Mouse (Mus musculus): ENCODE measurements around the gene Emc9. TPM values are rescaled to one million over a fixed set of nuclear protein-coding genes. Genes with fewer than 3 reads are reported as not detected.

The Emc9 gene
- total and polyA plus RNA-seq, 3 experiments, result 38.7 to 59.4 TPM; not detected in 1

GRCm38 (mm10) chr14:55579511-55580496, 5.3 kb downstream of the Emc9 start:
- DNase-seq (ENCODE audit: low read depth, low spot score), result no peak
- H3K36me3 ChIP-seq (ENCODE audit: control insufficient read depth in 1 of 2, insufficient read depth in 2 of 2, low read length in 2 of 2), result peaks cover 0 to 16% of the 10 kb centered on the region in 2 experiments; a peak in 2 of 4 replicates
- H3K9me3 ChIP-seq (replicated peaks; ENCODE audit: insufficient read depth, low read length), result no peaks in the 10 kb centered on the region
- TF ChIP-seq ZKSCAN1 (IDR thresholded peaks at IDR 0.05; ENCODE audit: low read depth, low read length), result peak; percentile 97
- TF ChIP-seq RCOR1 (IDR thresholded peaks at IDR 0.05; ENCODE audit: low read depth, low read length), result no peak
- H3K79me2 ChIP-seq (ENCODE audit: control insufficient read depth, insufficient read depth, low read length, poor library complexity), result peaks cover 11% of the 10 kb centered on the region
- H3K4me1 ChIP-seq (ENCODE audit: control insufficient read depth in 1 of 2, insufficient read depth in 2 of 2, low read length in 2 of 2), result peaks cover 3 to 18% of the 10 kb centered on the region in 2 experiments
- H3K4me3 ChIP-seq (ENCODE audit: control insufficient read depth in 1 of 2, insufficient read depth in 1 of 2, low read depth in 2 of 2, low read length in 2 of 2), result no peak overlapping the region
- H3K9ac ChIP-seq (ENCODE audit: control insufficient read depth, low read depth, low read length, poor library complexity, severe bottlenecking), result no peak overlapping the region
- no peak overlapping the region for H3K27ac ChIP-seq (ENCODE audit: control insufficient read depth, low read depth, low read length)
- no peaks in the 10 kb centered on the region for H3K27me3 ChIP-seq (ENCODE audit: control insufficient read depth in 1 of 2, insufficient read depth in 2 of 2, low read length in 2 of 2)

- peaks cover 6% of the 10 kb centered on the region for H3K79me2 ChIP-seq (ENCODE audit: control insufficient read depth, insufficient read depth, low read length, poor library complexity)
Observed at GRCm38 (mm10) chr14:55578668-55579269, 6.3 kb downstream of the Emc9 start.

DNA sequence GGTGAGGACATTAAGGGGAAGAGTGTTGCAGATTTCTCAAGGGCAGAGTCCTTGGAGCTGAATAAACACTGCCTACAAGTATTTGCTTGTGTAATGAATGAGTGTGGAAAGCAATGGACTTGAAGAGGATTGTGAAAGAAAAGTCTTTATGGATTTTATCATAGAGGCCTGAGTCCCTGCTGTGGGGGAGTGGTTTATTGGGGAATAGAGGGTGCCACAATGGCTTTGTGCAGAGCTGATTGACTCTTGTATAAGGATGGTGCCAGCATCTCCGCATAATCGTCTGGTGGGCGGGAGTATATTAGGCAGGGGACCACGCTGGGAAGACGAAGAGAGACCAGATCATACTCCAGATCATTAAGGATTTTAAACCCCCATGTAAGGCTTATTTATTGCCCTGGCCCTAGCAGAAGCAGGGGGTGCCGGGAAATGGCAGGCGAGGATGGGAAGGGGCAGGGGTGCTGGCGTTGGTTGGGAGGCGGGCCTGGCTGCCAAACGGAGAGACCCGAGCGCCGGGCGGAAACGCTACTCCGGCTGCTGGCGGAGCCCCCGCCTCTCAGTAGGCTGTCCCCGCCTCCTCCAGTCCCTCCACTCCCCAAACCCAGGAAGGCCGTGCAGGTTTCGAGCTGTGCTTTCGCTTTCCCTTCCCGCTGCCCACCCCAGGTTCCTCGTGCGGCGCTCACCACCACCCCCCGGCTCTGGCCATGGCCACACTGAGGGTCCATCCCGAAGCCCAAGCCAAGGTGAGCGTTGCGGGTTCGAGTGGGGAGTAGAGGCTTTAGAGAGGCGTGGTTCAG, 7.0 kb downstream of the Emc9 start, which contains the start of gene Psme1:
Gene Psme1, plus strand, starts transcription at position 253 of the 797 bp plus-strand sequence.
- Histone ChIP-seq H3K79me2 (ENCODE audit: control insufficient read depth, insufficient read depth, low read length, poor library complexity) (peaks cover 4% of the 10 kb centered on the region), H3K9ac (ENCODE audit: control insufficient read depth, low read depth, low read length, poor library complexity, severe bottlenecking) (peak within 1 kb of the TSS; percentile 93), H3K36me3 (ENCODE audit: control insufficient read depth in 1 of 2, insufficient read depth in 2 of 2, low read length in 2 of 2) (peaks cover 0 to 7% of the 10 kb centered on the region in 2 experiments; a peak in 2 of 4 replicates), H3K4me3 (ENCODE audit: control insufficient read depth in 1 of 2, insufficient read depth in 1 of 2, low read depth in 2 of 2, low read length in 2 of 2) (peak within 1 kb of the TSS; percentile 88 to 93), H3K9me3 (replicated peaks; ENCODE audit: insufficient read depth, low read length) (no peaks in the 10 kb centered on the region), H3K27me3 (ENCODE audit: control insufficient read depth in 1 of 2, insufficient read depth in 2 of 2, low read length in 2 of 2) (no peaks in the 10 kb centered on the region), H3K27ac (ENCODE audit: control insufficient read depth, low read depth, low read length) (peak within 1 kb of the TSS; percentile 72), H3K4me1 (ENCODE audit: control insufficient read depth in 1 of 2, insufficient read depth in 2 of 2, low read length in 2 of 2) (peaks cover 3 to 13% of the 10 kb centered on the region in 2 experiments; a peak in 3 of 4 replicates)
- peak; percentile 91 for DNase-seq (ENCODE audit: low read depth, low spot score)
- no peak for TF ChIP-seq USF1 (IDR thresholded peaks at IDR 0.05; ENCODE audit: low read depth, low read length)
- no peak for TF ChIP-seq POLR2AphosphoS2 (IDR thresholded peaks at IDR 0.05; ENCODE audit: low read length)
- no peak for TF ChIP-seq CHD1 (IDR thresholded peaks at IDR 0.05; ENCODE audit: low read depth, low read length)
- TF ChIP-seq ETS1 (IDR thresholded peaks at IDR 0.05; ENCODE audit: low read depth, low read length), result 0 out of 2 replicates have a peak, but pooled peaks have one; percentile 38
- TF ChIP-seq HCFC1 (IDR thresholded peaks at IDR 0.05; ENCODE audit: low read depth, low read length), result peak; percentile 75
- no peak for TF ChIP-seq TAL1 (IDR thresholded peaks at IDR 0.05; ENCODE audit: low read length)
- peak; percentile 53; the same call in 1 of the 2 replicates for TF ChIP-seq SIN3A (IDR thresholded peaks at IDR 0.05; ENCODE audit: low read length)
- no peak for TF ChIP-seq MAX (IDR thresholded peaks at IDR 0.05; ENCODE audit: low read length)
- peak; percentile 70; the same call in 1 of the 2 replicates for TF ChIP-seq ELF1 (IDR thresholded peaks at IDR 0.05; ENCODE audit: low read depth, low read length)
- TF ChIP-seq SMC3 (IDR thresholded peaks at IDR 0.05; ENCODE audit: low read depth, low read length), result no peak
- peak; percentile 84; the same call in 1 of the 2 replicates for TF ChIP-seq MAZ (IDR thresholded peaks at IDR 0.05; ENCODE audit: low read depth, low read length)
- TF ChIP-seq KAT2A (conservative IDR thresholded peaks at IDR 0.05; ENCODE audit: low read depth, low read length), result no peak; the same call in 1 of the 2 replicates
- TF ChIP-seq JUND (IDR thresholded peaks at IDR 0.05; ENCODE audit: low read depth, low read length), result no peak
- 0 out of 2 replicates have a peak, but pooled peaks have one; percentile 22 for TF ChIP-seq UBTF (IDR thresholded peaks at IDR 0.05; ENCODE audit: borderline replicate concordance, insufficient read depth, low read depth, low read length)

More at GRCm38 (mm10) chr14:55578668-55579269, 6.3 kb downstream of the Emc9 start:
- H3K27me3 ChIP-seq (ENCODE audit: control insufficient read depth in 1 of 2, insufficient read depth in 2 of 2, low read length in 2 of 2), result no peaks in the 10 kb centered on the region
- peak overlapping the region; percentile 93 for H3K9ac ChIP-seq (ENCODE audit: control insufficient read depth, low read depth, low read length, poor library complexity, severe bottlenecking)
- TF ChIP-seq RAD21 (IDR thresholded peaks at IDR 0.05; ENCODE audit: low read depth, low read length) (no peak), TCF12 (IDR thresholded peaks at IDR 0.05; ENCODE audit: low read depth, low read length) (peak; percentile 21; the same call in 1 of the 2 replicates), TAL1 (IDR thresholded peaks at IDR 0.05; ENCODE audit: low read length) (0 out of 2 replicates have a peak, but pooled peaks have one; percentile 17), SIN3A (IDR thresholded peaks at IDR 0.05; ENCODE audit: low read length) (peak; percentile 40; the same call in 1 of the 2 replicates), CTCF (IDR thresholded peaks at IDR 0.05 in 2 of 3, conservative IDR thresholded peaks at IDR 0.05 in 1 of 3; ENCODE audit: control insufficient read depth in 1 of 3, insufficient read depth in 1 of 3, low read depth in 2 of 3, low read length in 3 of 3, poor library complexity in 1 of 3, severe bottlenecking in 1 of 3) (peak in 1 of 3 experiments; percentile 12; a peak in 2 of 6 replicates), POLR2AphosphoS5 (IDR thresholded peaks at IDR 0.05; ENCODE audit: borderline replicate concordance, low read depth, low read length) (no peak), GATA1 (IDR thresholded peaks at IDR 0.05; ENCODE audit: low read depth, low read length) (0 out of 2 replicates have a peak, but pooled peaks have one; percentile 15), CHD2 (IDR thresholded peaks at IDR 0.05; ENCODE audit: low read length) (no peak)
- H3K4me1 ChIP-seq (ENCODE audit: control insufficient read depth in 1 of 2, insufficient read depth in 2 of 2, low read length in 2 of 2), result peaks cover 3 to 18% of the 10 kb centered on the region in 2 experiments
- H3K9me3 ChIP-seq (replicated peaks; ENCODE audit: insufficient read depth, low read length), result no peaks in the 10 kb centered on the region
- peak overlapping the region; percentile 88 to 93 for H3K4me3 ChIP-seq (ENCODE audit: control insufficient read depth in 1 of 2, insufficient read depth in 1 of 2, low read depth in 2 of 2, low read length in 2 of 2)
- H3K27ac ChIP-seq (ENCODE audit: control insufficient read depth, low read depth, low read length), result peak overlapping the region; percentile 48
- H3K36me3 ChIP-seq (ENCODE audit: control insufficient read depth in 1 of 2, insufficient read depth in 2 of 2, low read length in 2 of 2), result peaks cover 0 to 12% of the 10 kb centered on the region in 2 experiments; a peak in 2 of 4 replicates
- DNase-seq (ENCODE audit: low read depth, low spot score), result peak; percentile 77
